Mouse (Mus musculus): ENCODE results near the gene Fkbp11.

GRCm38 (mm10) chr15:98727443-98728321 lies at the start of gene Fkbp11:
- TF ChIP-seq POLR2A (IDR thresholded peaks at IDR 0.05; ENCODE audit: insufficient read depth, low read depth, low read length) (peak; percentile 38; the same call in 1 of the 2 replicates), EP300 (IDR thresholded peaks at IDR 0.05; ENCODE audit: insufficient read depth, low read depth, low read length) (no peak), CTCF (IDR thresholded peaks at IDR 0.05) (no peak)

Data from heart, adult 2 months (tissue).